Mouse (Mus musculus) urinary bladder, postnatal 25 days (tissue): ENCODE data around the gene Trim80.
A peak's percentile ranks its signal among the peaks of the same experiment; 100 is the strongest.
"Not testable (repeated sequence)": the region's sequence is repeated elsewhere in the genome, so short reads cannot be mapped to it uniquely, and the experiment has no call there.

ENCODE experiments used
- DNase-seq: peaks from one replicate; pipeline ENCODE4 v3.0.0; 2022; ENCODE audit warnings: low spot score

Trim80 gene

DNA sequence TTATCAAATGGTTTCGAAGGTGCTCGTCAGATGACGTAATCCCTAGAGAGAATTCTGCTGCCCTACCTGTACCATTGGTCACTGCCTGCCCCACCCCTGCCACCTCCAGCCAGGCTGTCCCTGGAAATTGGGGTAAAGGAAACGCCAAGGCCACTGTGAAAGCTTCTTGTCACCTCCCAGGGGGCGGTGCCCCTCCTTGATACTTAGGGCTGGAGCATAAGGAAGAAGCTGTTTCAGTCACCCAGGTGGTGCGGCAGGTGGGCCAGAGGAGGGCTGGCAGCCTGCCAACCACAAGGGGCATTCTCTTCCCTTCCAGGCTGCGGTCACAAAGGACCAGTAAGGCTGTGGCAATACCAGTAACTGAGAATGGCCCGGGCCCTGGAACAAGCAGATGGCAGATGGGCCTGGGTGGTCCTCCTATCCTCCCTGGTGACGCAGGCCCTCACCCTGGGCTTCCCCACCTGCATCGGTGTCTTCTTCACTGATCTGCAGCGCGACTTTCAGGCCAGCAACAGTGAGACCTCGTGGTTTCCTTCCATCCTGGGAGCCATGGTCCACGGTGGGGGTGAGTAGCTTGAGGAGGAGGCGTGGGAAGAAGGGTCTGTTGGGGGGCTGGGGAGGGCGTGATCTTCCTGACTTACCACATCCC is 22.0 kb downstream of the Trim80 start, which contains the start of gene Slc16a5:
Gene Slc16a5 (plus strand): TSS at position 232 of the 649 bp plus-strand sequence.
- no peak for DNase-seq

DNA sequence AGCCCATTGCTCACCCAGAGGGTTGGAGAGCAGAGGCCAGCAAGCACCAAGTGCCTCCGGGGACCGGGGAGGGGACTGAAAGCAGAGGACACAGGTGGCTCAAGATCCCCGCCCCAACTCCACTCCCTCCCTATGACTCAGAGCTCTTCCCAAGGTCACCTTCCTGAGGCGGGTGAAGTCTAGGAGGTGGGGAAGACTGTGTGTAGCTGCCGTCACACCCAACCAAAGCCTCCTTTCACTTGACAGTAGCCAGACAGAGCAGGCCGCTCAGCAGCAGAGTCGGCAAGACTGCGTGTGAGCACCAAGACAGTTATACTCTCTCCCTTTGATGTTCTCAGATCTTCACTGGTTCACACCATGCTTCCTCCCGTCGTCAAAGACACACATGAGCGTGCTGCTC is 23.1 kb downstream of the Trim80 start:
- no peak for DNase-seq

DNA sequence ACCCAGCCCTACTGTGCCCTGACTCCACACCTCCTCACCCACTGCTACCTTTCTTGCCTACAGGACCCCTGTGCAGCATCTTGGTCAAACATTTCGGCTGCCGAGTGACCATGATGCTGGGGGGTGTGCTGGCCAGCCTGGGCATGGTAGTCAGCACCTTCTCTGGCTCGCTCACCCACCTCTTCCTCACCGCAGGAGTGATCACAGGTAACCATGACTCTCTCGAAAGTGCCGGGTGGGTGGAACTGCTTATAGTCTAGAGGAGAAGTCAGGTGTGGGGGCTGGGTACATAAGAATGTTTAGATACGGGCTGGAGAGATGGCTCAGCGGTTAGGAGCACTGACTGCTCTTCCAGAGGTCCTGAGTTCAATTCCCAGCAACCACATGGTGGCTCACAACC is 24.5 kb downstream of the Trim80 start:
- no peak for DNase-seq

DNA sequence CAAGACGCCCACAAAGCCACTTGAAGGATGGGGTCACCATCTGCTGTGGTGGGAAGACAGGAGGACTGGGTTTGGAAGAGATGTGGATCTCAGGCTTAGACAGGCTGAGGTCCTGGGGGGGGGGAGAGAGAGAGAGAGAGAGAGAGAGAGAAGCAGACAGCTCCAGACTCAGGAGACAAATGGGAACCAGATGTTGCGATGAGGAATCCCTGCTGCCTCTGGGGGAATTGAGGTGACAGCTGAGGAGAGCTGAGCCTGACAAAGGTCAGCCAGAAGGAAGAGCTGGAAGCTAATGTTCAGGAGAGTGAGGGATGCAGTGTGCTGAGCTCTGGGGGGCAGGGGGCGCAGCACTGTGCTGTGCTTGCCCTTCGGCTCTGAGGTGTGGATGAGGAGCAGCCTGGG is 26.9 kb downstream of the Trim80 start:
- DNase-seq = no peak

DNA sequence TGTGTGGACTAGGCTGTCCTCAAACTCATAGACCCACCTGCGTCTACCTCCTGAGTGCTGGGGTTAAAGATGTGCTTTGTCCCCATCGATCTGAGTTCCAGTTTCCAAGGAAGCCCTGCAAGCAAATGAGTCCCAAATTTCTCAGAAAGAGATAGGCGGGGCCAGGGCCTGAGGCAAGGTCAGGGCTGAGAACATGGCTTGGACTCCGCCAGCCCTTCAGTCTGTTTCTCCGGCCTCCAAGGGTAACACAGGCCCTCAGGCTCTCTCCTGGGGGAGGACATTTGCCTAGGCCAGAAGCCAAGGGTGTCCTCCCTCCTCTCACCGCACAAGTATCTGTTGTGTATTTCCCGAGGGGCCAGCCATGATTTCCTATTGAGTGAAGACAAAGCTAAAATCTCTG is 31.8 kb downstream of the Trim80 start:
- no peak for DNase-seq

DNA sequence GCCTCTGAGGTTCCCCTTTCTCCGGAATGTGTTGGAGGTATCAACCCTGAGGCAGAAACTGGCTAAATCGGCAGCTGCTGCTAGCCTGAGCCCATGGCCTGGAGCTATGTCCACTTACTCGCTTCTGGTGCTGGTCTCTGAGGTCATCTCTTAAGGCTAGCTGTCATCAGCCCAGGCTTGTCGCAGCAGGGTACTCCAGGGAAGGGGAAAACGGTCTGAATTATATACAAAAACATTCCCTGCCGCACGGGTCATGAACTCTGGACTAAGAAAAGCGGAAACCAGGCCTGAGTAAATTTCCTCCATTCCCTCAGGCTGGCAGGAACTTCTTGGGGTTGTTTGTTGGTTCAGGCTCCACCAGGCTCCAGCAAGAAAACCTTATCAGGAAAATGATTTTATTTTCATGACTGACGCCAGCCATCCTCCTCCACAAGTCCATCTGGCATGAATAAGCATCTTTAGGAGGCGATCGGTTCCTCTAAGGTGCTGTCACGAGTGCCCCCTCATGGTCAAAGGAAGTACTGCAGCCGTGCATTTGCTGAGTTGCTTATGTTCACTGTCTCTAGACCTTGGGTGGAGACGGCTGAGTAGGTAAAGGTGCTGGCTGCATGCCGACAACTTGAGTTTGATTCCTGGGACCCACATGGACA is 33.4 kb downstream of the Trim80 start:
- peak; percentile 90 for DNase-seq

DNA sequence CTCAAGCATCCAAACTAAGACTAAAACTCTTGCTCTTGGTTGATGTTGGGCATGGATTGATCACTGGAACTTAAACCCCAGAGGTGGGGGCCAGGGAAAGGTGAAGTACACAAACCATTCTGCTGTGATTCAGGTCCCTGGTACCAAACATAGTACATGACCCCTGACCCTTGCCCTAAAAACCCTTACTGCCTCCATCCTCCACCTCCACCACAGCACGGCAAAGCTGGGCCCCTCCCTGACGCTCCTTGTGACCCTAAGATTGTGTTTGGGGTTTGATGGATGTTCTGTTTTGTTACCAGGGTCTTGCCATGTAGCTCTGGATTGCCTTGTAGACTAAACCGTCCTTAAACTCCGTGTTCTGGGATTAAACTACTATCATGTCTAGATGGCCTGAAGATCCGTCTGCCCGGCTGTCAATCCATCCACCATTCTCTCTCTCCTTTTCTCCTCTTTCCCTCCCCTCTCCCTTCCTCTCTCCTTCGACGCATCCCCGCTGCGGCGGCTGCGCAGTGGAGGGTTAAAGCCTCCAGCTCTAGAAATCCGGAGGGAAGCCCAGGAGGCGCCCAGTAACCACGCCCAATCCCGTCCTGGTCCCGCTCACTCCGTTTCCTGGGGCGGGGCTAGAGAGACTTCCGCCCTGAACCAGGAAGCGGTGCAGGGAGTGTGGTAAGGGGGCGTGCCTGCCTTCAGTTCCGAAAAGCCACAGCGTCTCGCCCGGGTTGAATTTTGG is 34.8 kb downstream of the Trim80 start, which contains the start of gene Armc7:
Gene Armc7 (plus strand): TSS at position 643 of the 733 bp plus-strand sequence.
- peak; percentile 91 for DNase-seq

DNA sequence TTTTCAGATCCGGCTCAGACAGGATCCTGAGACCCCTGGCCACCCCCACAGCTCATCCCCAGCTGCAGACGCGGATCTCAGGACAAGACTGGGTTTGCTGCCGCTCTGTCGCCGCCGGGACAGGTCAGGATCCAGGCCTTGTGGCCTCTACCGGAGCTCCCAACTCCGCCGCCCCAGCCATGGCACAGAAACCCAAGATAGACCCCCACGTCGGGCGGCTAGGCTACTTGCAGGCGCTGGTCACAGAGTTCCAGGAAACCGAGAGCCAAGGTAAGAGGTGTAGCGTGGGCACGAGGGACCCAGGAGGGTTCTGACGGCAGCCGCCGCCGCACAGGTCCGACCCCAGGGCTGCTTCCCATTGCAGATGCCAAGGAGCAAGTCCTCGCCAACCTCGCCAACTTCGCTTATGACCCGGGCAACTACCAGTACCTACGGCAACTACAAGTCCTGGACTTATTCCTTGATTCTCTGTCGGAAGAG is 35.5 kb downstream of the Trim80 start:
- no peak for DNase-seq

DNA sequence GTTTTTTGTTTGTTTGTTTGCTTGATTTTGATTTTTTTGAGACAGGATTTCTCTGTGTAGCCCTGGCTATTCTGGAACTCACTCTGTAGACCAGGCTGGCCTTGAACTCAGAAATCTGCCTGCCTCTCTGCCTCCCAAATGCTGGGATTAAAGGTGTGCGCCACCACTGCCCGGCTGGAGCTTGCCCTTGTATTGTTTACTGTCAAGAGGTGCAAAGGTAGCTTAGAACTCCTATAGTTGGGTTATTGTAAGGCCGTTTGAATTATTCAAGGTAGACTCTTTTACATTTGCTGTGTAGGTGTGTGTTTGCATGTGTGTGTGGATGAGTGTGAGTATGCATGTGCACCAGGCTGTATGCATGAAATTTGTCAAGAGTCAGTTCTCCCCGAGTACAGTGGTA is 36.3 kb downstream of the Trim80 start:
- DNase-seq = not testable (repeated sequence)

DNA sequence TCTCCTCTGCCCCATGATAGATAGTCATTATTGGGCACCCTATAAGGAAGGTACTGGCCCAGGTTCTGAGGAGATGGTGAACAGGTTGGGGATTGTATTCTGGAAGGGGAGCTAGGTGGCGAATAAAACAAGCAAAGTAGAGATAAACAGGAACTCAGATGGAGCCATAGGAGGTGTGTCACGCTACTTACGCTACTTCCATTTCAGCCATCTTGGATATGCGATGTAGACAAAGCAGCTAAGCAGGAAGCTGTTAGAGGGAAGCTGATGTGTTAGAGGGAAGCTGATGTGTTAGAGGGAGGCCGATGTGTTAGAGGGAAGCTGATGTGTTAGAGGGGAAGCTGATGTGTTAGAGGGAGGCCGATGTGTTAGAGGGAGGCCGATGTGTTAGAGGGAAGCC is 37.0 kb downstream of the Trim80 start:
- not testable (repeated sequence) for DNase-seq

DNA sequence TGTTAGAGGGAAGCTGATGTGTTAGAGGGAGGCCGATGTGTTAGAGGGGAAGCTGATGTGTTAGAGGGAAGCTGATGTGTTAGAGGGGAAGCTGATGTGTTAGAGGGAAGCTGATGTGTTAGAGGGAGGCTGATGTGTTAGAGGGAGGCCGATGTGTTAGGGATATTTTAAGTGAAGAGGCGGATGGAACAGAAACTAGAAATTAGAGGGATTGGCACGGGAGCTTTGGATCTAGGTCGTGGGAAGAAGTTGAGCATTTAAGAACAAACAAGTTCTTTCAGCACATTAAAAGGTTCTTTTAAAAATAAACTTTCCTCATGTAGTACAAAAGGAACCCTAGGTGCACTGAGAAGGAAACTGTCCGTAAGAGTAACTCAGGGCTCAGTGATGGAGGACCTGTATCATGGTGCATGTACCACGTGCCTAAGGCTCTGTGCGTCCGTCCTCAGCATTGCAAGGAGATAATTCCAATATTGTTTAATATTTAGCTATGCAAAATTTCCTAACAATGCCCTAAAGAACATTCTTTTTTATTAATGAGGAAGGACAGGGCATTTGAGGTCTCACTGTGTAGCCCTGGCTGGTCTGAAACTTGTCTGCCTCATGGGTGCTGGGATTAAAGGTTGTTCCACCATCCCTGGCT is 38.1 kb downstream of the Trim80 start:
- no peak for DNase-seq

DNA sequence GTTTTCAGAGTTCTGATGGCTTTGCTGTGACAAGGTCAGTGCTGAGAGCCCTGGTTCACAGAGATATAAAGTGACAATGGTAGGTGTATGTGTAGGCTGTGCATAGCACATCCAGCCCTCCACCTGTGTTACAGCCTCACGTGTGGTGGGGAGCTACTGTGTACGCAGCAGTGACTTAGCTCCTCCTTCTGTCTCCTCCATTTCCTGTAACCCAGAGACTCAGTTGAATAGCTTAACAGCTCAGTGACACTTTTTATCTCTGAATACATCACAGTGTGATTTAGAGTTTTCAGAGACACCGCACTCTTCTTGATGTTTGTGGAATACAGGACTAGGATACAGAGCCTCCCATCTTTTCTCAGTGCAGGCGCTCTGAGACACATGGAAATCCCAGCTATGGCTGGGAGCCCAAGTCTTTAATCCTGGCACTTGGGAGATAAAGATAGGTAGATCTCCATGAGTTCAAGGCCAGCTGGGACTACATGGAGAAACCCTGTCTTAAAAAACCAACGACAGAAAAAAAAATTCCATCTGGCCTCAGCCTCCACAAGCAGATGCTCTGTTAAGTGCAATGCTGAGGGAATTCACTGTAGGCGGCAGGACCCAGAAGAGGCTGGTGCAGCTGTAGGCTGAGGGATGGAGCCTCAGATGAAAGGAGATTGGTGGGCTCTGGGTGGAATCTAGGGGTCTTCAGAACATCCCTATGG is 41.4 kb downstream of the Trim80 start:
- no peak for DNase-seq

DNA sequence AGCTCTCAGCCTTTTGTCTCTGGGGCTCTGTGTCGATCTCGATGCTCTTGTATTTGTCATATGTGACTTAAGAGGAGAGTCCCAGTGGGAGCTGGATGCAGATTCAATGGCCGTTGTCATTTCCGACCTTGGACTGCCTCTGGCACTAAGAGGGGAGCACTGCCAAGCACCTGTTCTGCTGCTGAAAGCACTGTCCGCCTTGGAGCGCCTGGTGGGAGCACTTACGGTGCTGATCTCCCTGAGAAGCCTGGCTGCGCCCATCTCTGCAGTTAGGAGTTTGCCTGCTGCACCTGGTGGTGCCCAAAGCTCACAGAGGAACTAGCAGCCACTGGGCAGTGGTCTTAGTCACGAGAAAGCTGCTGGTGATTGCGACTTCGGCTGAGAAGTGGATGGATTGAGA is 42.9 kb downstream of the Trim80 start:
- DNase-seq = no peak

DNA sequence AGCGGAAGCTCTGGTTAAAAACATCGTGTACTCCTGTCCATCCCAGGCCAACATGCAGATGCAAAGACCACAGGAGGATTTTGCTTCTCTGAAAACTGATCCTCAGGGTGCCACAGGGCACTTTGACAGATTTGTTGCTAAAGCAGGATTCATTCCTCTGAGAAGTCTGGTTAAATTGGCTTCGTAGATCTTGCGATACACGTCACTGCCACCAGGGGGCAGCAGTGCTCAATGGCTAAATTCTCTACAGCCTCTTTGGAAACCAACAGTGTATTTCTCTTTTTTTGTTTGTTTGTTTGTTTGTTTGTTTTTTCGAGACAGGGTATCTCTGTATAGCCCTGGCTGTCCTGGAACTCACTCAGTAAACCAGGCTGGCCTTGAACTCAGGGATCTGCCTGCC is 43.4 kb downstream of the Trim80 start:
- peak; percentile 79 for DNase-seq

DNA sequence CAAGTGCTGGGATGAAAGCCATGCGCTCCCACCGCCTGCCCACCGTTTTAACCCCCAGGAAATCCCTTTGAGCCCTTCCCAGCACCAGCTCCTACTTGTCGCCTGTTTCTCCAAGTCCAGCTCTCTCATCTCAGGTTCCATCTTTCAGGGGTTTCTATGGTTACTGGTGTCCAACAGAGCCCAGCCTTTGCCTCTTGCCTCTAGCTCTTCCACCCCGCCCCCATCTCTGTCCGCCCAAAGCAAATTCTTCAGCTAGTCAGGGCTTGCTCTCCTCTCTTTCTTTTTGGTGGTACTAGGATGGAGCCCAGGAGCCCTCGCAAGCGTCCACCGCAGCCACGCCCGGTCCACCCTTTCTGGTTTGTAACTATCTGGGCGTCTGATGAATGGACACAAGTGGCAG is 44.8 kb downstream of the Trim80 start:
- DNase-seq = no peak

DNA sequence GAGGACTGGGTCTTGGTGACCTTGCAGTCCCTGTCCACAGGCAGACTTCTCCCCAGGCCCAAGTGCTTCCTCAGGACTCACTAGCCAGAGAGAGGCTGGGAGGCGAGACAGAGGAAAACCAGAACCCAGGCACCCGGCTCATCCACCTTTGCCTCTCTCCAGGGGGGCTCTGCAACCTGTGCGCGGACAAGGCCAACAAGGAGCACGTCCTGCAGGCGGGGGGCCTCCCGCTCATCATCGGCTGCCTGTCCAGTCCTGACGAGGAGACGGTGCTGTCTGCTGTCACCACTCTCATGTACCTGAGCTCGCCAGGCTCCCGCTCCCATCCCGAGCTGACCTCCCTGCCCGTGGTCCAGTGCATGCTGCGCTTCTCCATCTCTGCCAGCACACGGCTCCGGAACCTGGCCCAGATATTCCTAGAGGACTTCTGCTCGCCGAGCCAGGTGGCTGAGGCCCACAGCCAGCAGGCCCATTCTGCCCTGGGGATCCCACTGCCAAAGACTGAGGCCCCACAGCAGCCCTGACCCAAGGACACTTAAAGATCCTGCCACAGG is 48.3 kb downstream of the Trim80 start:
- no peak for DNase-seq

DNA sequence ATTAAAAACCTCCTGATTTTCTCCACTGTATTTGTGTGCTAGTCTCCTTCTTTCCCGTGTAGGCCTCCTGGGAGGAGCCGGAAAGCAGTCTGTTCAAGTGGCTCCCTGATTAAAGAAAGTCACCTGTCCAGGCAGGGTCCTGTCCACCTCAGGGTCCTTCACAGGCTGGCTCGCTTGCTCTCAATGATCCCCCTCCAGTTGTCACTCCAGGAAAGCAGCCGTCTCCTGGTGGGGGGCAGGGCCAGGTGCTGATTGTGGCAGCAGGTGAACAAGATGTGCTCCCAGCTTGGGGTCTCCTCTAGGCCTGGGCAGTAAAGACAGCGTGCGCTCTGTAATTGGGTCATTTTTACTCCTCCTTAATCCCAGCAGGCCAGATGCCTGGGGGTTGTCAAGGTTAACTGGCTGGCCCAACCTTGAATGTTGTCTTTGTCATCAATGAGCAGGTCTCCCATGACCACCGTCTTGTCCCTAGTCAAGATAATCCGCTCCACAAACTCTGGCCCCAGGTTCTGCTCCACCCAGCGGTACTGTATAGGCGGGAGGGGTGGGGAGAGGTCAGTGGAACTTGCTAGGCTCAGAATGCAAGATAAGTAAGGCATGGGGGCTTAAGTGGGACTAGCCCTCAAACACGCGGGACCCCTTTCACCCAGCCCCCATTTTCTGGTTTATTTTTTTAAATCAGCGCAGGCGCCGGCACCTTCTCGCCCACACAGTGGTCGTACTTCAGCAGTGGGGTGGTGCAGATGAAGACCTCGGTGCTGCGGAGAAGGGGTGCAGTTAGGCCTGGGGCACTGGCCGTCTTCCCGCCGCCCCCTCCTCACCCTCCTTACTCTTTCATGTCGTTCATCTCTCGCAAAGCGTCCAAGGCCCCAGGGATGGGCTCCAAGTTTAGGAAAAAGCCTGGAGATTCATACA is 50.4 kb downstream of the Trim80 start:
- DNase-seq = no peak

DNA sequence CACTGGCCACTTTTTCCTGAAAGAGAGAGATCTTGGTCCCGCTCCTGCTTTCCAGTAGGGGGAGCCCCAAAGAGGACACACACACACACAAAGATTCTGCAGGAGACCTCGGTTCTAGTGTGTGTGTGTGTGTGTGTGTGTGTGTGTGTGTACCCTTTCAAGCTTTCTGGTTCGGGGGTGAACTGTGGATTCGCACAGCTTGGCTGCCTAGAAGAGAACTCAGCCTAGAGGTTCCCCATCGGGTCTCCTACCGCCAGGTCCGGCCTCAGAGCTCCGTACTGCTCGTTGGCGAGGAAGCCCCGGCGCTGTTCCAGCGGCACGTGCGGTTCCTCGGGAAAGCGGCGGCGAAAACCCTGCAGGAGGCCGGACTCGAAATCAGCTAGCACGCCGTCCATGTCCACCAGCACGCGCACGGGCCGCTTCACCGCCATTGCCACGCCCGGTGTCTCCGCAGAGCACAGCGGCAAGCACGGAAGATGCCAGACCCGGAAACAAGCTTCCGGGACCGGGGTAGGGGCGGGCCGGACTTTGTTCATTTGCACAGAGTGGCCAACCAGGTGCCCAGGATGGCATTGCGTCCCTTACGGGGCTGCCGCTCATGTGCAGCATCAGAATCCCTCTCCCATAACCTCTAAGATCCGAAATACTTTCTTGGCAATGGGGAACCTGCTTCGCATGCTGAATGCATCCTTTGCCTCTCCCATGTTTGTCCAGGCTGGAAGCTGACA is 51.2 kb downstream of the Trim80 start, which contains the start of gene Nt5c:
Gene Nt5c (minus strand): TSS at position 507 of the 728 bp plus-strand sequence.
- peak; percentile 70 for DNase-seq

DNA sequence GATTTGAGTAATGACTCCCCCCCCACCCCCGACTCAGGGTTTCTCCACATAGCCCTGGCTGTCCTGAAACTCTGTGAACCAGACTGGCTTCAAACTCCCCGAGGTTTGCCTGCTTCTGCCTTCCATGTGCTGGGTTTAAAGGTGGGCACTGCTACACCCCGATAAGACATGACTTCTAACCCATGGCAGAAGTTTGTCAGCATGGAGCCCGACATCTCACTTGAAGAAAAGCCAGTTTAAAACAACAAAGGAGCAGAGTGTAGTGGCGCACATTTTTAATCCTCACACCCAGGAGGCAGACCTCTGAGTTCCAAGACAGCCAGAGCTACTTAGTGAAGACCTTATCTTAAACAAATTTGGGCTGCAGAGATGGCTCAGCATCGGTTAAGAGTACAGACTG is 52.0 kb downstream of the Trim80 start:
- no peak for DNase-seq

DNA sequence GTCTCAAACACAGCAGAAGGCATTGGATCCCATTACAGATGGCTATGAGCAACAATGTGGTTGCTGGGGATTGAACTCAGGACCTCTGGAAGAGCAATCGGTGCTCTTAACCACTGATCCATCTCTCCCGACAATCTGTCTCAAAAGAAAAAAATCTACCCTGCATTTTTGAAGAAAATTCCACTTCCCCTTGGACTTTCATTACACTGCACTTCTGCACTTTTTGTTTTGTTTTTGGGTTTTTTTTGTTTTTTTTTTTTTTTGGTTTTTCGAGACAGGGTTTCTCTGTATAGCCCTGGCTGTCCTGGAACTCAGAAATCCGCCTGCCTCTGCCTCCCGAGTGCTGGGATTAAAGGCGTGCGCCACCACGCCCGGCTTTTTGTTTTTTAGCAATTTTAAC is 56.2 kb downstream of the Trim80 start:
- not testable (repeated sequence) for DNase-seq
